14 mouse cellular contexts compared by ENCODE assay signal in the genomic region with DNA sequence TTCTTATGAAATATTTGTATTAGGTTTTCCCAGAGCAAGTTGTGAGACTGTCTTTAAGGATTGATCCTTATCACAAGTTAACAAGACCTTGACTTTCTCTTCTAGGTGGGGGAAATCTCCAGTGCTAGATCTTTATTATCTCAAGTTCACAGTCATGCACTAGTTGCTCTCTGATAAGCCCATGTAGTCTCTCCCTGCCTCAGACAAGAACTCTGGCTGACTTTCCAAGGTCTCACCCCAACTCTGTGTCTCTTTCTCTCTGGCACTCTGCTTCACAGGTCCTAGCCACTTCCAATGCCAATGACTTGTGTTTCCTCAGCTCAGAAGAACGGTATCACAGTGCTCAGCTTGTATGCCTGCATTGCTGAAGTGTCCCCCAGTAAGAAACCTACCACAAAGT.
"Had no signal": no experiment of that assay in that cellular context is flagged by ENCODE, and none has a peak within 500 bp of the region (broad histone marks: within the 10 kb centered on the region; RNA-seq: fewer than 3 reads in every experiment).

No protein-coding gene starts in this region.

- H3K4me3 ChIP-seq: left cerebral cortex, adult 2 months; limb, embryonic 12.5 days; lung, embryonic 15.5 days; midbrain, embryonic 10.5 days; neural tube, embryonic 12.5 days had no signal

- H3K9me3 ChIP-seq: limb, embryonic 12.5 days; lung, embryonic 15.5 days; midbrain, embryonic 10.5 days; neural tube, embryonic 12.5 days had no signal

- H3K27ac ChIP-seq: left cerebral cortex, adult 2 months; limb, embryonic 12.5 days; lung, embryonic 15.5 days; midbrain, embryonic 10.5 days; neural tube, embryonic 12.5 days had no signal

- ATAC-seq: intestine, postnatal 0 days had no signal

- H3K4me1 ChIP-seq: limb, embryonic 12.5 days; lung, embryonic 15.5 days; midbrain, embryonic 10.5 days; neural tube, embryonic 12.5 days had no signal

- H3K9ac ChIP-seq: limb, embryonic 12.5 days; lung, embryonic 15.5 days; neural tube, embryonic 12.5 days had no signal

- DNase-seq: kidney, adult 8-10 months; kidney, postnatal 25 days; lung, postnatal 14 days; midbrain, embryonic 14.5 days; right cerebral cortex, postnatal 4 days; spleen, adult 18-20 months; thymus, adult 18-20 months; thymus, postnatal 14 days had no signal

- H3K36me3 ChIP-seq: limb, embryonic 12.5 days; lung, embryonic 15.5 days; midbrain, embryonic 10.5 days; neural tube, embryonic 12.5 days had no signal

- H3K27me3 ChIP-seq: limb, embryonic 12.5 days; lung, embryonic 15.5 days; neural tube, embryonic 12.5 days had no signal

- H3K4me2 ChIP-seq: limb, embryonic 12.5 days; lung, embryonic 15.5 days; neural tube, embryonic 12.5 days had no signal
